Mouse (Mus musculus): ENCODE data around the gene Kcnc4. TPM values are rescaled to one million over a fixed set of nuclear protein-coding genes. Genes with fewer than 3 reads are reported as not detected.

Gene Kcnc4
- polyA plus RNA-seq, 1 experiment from 2014 or later: 0.71 TPM

- H3K27me3 ChIP-seq (replicated peaks): no peaks in the 10 kb centered on the region
- H3K9me3 ChIP-seq: no peaks in the 10 kb centered on the region
- no peak overlapping the region for H3K4me3 ChIP-seq
- no peaks in the 10 kb centered on the region for H3K36me3 ChIP-seq
- no peak overlapping the region for H3K9ac ChIP-seq
- peak; percentile 46 for ATAC-seq (ENCODE audit: low FRiP score, low read depth)
- H3K27ac ChIP-seq: peak overlapping the region; percentile 32; the same call in 1 of the 2 replicates
- H3K4me1 ChIP-seq: peaks cover 10% of the 10 kb centered on the region
- no peak overlapping the region for H3K4me2 ChIP-seq (replicated peaks)
- 49% methylated on average over 6 of the region's 6 CpGs for WGBS
These were observed 32.1 kb upstream of the Kcnc4 start for GRCm38 (mm10) chr3:107491459-107491858.

- 57% methylated on average over 4 of the region's 4 CpGs for WGBS
- no peak for ATAC-seq (ENCODE audit: low FRiP score, low read depth)
- H3K9ac ChIP-seq: no peak overlapping the region
These were observed 29.3 kb upstream of the Kcnc4 start for GRCm38 (mm10) chr3:107488637-107489036.

GRCm38 (mm10) chr3:107483290-107483689 is 23.9 kb upstream of the Kcnc4 start:
- H3K4me2 ChIP-seq (replicated peaks): no peak overlapping the region
- no peak overlapping the region for H3K27ac ChIP-seq
- H3K4me1 ChIP-seq: no peaks in the 10 kb centered on the region; the same call in 1 of the 2 replicates
- H3K27me3 ChIP-seq (replicated peaks): no peaks in the 10 kb centered on the region
- ATAC-seq (ENCODE audit: low FRiP score, low read depth): peak; percentile 85
- H3K4me3 ChIP-seq: no peak overlapping the region
- no peak overlapping the region for H3K9ac ChIP-seq
- 49% methylated on average over 11 of the region's 11 CpGs for WGBS
- H3K36me3 ChIP-seq: no peaks in the 10 kb centered on the region
- no peaks in the 10 kb centered on the region for H3K9me3 ChIP-seq

More at GRCm38 (mm10) chr3:107488637-107489036, 29.3 kb upstream of the Kcnc4 start:
- Histone ChIP-seq H3K9me3 (no peaks in the 10 kb centered on the region), H3K27me3 (replicated peaks) (no peaks in the 10 kb centered on the region), H3K4me1 (peaks cover 10% of the 10 kb centered on the region), H3K36me3 (no peaks in the 10 kb centered on the region), H3K4me2 (replicated peaks) (no peak overlapping the region), H3K27ac (no peak overlapping the region), H3K4me3 (no peak overlapping the region)

GRCm38 (mm10) chr3:107480660-107481059 is 21.3 kb upstream of the Kcnc4 start:
- 39% methylated on average over 3 of the region's 3 CpGs for WGBS
- no peaks in the 10 kb centered on the region for H3K9me3 ChIP-seq
- no peaks in the 10 kb centered on the region for H3K27me3 ChIP-seq (replicated peaks)
- H3K36me3 ChIP-seq: no peaks in the 10 kb centered on the region
- no peaks in the 10 kb centered on the region; the same call in 1 of the 2 replicates for H3K4me1 ChIP-seq
- H3K4me2 ChIP-seq (replicated peaks): no peak overlapping the region
- no peak for ATAC-seq (ENCODE audit: low FRiP score, low read depth)
- H3K9ac ChIP-seq: no peak overlapping the region
- H3K27ac ChIP-seq: no peak overlapping the region
- no peak overlapping the region for H3K4me3 ChIP-seq

GRCm38 (mm10) chr3:107472198-107472597 is 12.8 kb upstream of the Kcnc4 start:
- WGBS: 27% methylated on average over 6 of the region's 6 CpGs
- peak; percentile 80 for ATAC-seq (ENCODE audit: low FRiP score, low read depth)
- Histone ChIP-seq H3K9ac (no peak overlapping the region), H3K27ac (no peak overlapping the region), H3K4me3 (no peak overlapping the region), H3K27me3 (replicated peaks) (0 out of 2 replicates have a peak, but pooled peaks cover 4% of the 10 kb centered on the region), H3K4me1 (no peaks in the 10 kb centered on the region), H3K36me3 (no peaks in the 10 kb centered on the region), H3K9me3 (no peaks in the 10 kb centered on the region), H3K4me2 (replicated peaks) (no peak overlapping the region)

- H3K4me3 ChIP-seq: no peak overlapping the region
- no peaks in the 10 kb centered on the region for H3K4me1 ChIP-seq
- H3K36me3 ChIP-seq: no peaks in the 10 kb centered on the region
- peaks cover 4% of the 10 kb centered on the region; the same call in 1 of the 2 replicates for H3K27me3 ChIP-seq (replicated peaks)
- H3K4me2 ChIP-seq (replicated peaks): no peak overlapping the region
- no peak overlapping the region for H3K9ac ChIP-seq
- no peak overlapping the region for H3K27ac ChIP-seq
- H3K9me3 ChIP-seq: no peaks in the 10 kb centered on the region
- WGBS: 82% methylated on average over 4 of the region's 4 CpGs
- no peak for ATAC-seq (ENCODE audit: low FRiP score, low read depth)
These were observed 9.7 kb upstream of the Kcnc4 start for GRCm38 (mm10) chr3:107469059-107469458.

- H3K27me3 ChIP-seq (replicated peaks): peaks cover 9% of the 10 kb centered on the region; the same call in 1 of the 2 replicates
- H3K36me3 ChIP-seq: no peaks in the 10 kb centered on the region
- no peaks in the 10 kb centered on the region for H3K9me3 ChIP-seq
- WGBS: 89% methylated on average over 11 of the region's 11 CpGs
- H3K4me1 ChIP-seq: no peaks in the 10 kb centered on the region
- no peak overlapping the region for H3K4me3 ChIP-seq
- H3K27ac ChIP-seq: no peak overlapping the region
- no peak for ATAC-seq (ENCODE audit: low FRiP score, low read depth)
- no peak overlapping the region for H3K4me2 ChIP-seq (replicated peaks)
- H3K9ac ChIP-seq: no peak overlapping the region
These were observed 8.8 kb upstream of the Kcnc4 start for GRCm38 (mm10) chr3:107468106-107468505.

GRCm38 (mm10) chr3:107466577-107466976 is 7.2 kb upstream of the Kcnc4 start:
- Histone ChIP-seq H3K27me3 (replicated peaks) (peaks cover 19% of the 10 kb centered on the region), H3K36me3 (no peaks in the 10 kb centered on the region), H3K4me3 (no peak overlapping the region), H3K27ac (no peak overlapping the region), H3K9me3 (no peaks in the 10 kb centered on the region), H3K9ac (no peak overlapping the region), H3K4me1 (no peaks in the 10 kb centered on the region), H3K4me2 (replicated peaks) (no peak overlapping the region)
- WGBS: 12% methylated on average over 6 of the region's 6 CpGs
- no peak; the same call in 1 of the 2 replicates for ATAC-seq (ENCODE audit: low FRiP score, low read depth)

- 15% methylated on average over 5 of the region's 5 CpGs for WGBS
- Histone ChIP-seq H3K27me3 (replicated peaks) (peaks cover 59% of the 10 kb centered on the region), H3K4me1 (peaks cover 23% of the 10 kb centered on the region), H3K9ac (no peak overlapping the region), H3K9me3 (no peaks in the 10 kb centered on the region), H3K36me3 (no peaks in the 10 kb centered on the region), H3K27ac (no peak overlapping the region), H3K4me3 (no peak overlapping the region), H3K4me2 (replicated peaks) (no peak overlapping the region)
- ATAC-seq (ENCODE audit: low FRiP score, low read depth): no peak
These were observed 2.8 kb upstream of the Kcnc4 start for GRCm38 (mm10) chr3:107462160-107462559.

- ATAC-seq (ENCODE audit: low FRiP score, low read depth): peak; percentile 63
- WGBS: under 1% methylated on average over 66 of the region's 69 CpGs
- H3K9me3 ChIP-seq: no peaks in the 10 kb centered on the region
- peaks cover 23% of the 10 kb centered on the region for H3K4me1 ChIP-seq
- peak overlapping the region; percentile 54 for H3K4me3 ChIP-seq
- H3K27ac ChIP-seq: no peak overlapping the region
- H3K9ac ChIP-seq: peak overlapping the region; percentile 54; the same call in 1 of the 2 replicates
- peaks cover 82% of the 10 kb centered on the region for H3K27me3 ChIP-seq (replicated peaks)
- no peaks in the 10 kb centered on the region for H3K36me3 ChIP-seq
- H3K4me2 ChIP-seq (replicated peaks): peak overlapping the region; percentile 99
These were observed 550 bp upstream of the Kcnc4 start for GRCm38 (mm10) chr3:107459773-107460431.

- WGBS: under 1% methylated on average over 51 of the region's 51 CpGs
- peaks cover 81% of the 10 kb centered on the region for H3K27me3 ChIP-seq (replicated peaks)
- H3K27ac ChIP-seq: no peak overlapping the region
- peak overlapping the region; percentile 54 for H3K4me3 ChIP-seq
- H3K4me1 ChIP-seq: peaks cover 23% of the 10 kb centered on the region
- H3K4me2 ChIP-seq (replicated peaks): peak overlapping the region; percentile 99
- ATAC-seq (ENCODE audit: low FRiP score, low read depth): 0 out of 2 replicates have a peak, but pooled peaks have one; percentile 2
- H3K36me3 ChIP-seq: no peaks in the 10 kb centered on the region
- H3K9me3 ChIP-seq: no peaks in the 10 kb centered on the region
- 0 out of 2 replicates have a peak overlapping the region, but pooled peaks have one; percentile 54 for H3K9ac ChIP-seq
These were observed 690 bp downstream of the Kcnc4 start for GRCm38 (mm10) chr3:107458528-107459195.

GRCm38 (mm10) chr3:107458104-107458503 is 1.2 kb downstream of the Kcnc4 start:
- WGBS: 3% methylated on average over 23 of the region's 23 CpGs

More at GRCm38 (mm10) chr3:107458104-107458503, 1.2 kb downstream of the Kcnc4 start:
- peaks cover 77% of the 10 kb centered on the region for H3K27me3 ChIP-seq (replicated peaks)
- no peak for ATAC-seq (ENCODE audit: low FRiP score, low read depth)
- H3K27ac ChIP-seq: no peak overlapping the region
- H3K36me3 ChIP-seq: no peaks in the 10 kb centered on the region
- H3K9me3 ChIP-seq: no peaks in the 10 kb centered on the region
- peak overlapping the region; percentile 54 for H3K4me3 ChIP-seq
- peak overlapping the region; percentile 99 for H3K4me2 ChIP-seq (replicated peaks)
- no peak overlapping the region for H3K9ac ChIP-seq
- peaks cover 23% of the 10 kb centered on the region for H3K4me1 ChIP-seq

Measured in neural tube, embryonic 12.5 days (tissue).